Mouse (Mus musculus) cerebellum, postnatal 10 days (tissue): Measurements from ENCODE around the gene Anapc13.
A peak's percentile ranks its signal among the peaks of the same experiment; 100 is the strongest.

Experiments used
- DNase-seq, 2 experiments: peaks; one replicate each; pipeline ENCODE4 v3.0.0; 2021; ENCODE audit warnings: mixed read lengths in 2 of 2

The Anapc13 gene

GRCm38 (mm10) chr9:102625983-102626838 lies at the start of gene Anapc13, which contains the start of gene Cep63:
Gene Anapc13, plus strand, starts transcription at chr9:102626296.
Gene Cep63, minus strand, starts transcription at chr9:102626534.
- peak; percentile 100 for DNase-seq

GRCm38 (mm10) chr9:102577480-102577879 lies 48.6 kb upstream of the Anapc13 start:
- DNase-seq, result no peak

- DNase-seq, result no peak
These were observed 44.1 kb upstream of the Anapc13 start for GRCm38 (mm10) chr9:102581921-102582469.

- no peak for DNase-seq
These were observed 38.7 kb upstream of the Anapc13 start for GRCm38 (mm10) chr9:102587347-102587746.

- no peak for DNase-seq
These were observed 31.3 kb upstream of the Anapc13 start for GRCm38 (mm10) chr9:102594667-102595393.

- no peak for DNase-seq
These were observed 30.2 kb upstream of the Anapc13 start for GRCm38 (mm10) chr9:102595662-102596436.

- DNase-seq, result no peak
These were observed 24.9 kb upstream of the Anapc13 start for GRCm38 (mm10) chr9:102601187-102601586.

- no peak for DNase-seq
These were observed 24.4 kb upstream of the Anapc13 start for GRCm38 (mm10) chr9:102601666-102602065.

GRCm38 (mm10) chr9:102605162-102605561 lies 20.9 kb upstream of the Anapc13 start:
- DNase-seq, result no peak

GRCm38 (mm10) chr9:102607471-102607870 lies 18.6 kb upstream of the Anapc13 start:
- peak in 1 of 2 experiments; percentile 39 for DNase-seq

GRCm38 (mm10) chr9:102609221-102609620 lies 16.9 kb upstream of the Anapc13 start:
- DNase-seq, result peak in 1 of 2 experiments; percentile 33

- no peak for DNase-seq
These were observed 11.0 kb upstream of the Anapc13 start for GRCm38 (mm10) chr9:102615071-102615470.

GRCm38 (mm10) chr9:102616267-102616666 lies 9.8 kb upstream of the Anapc13 start:
- DNase-seq, result no peak

GRCm38 (mm10) chr9:102621385-102621784 lies 4.7 kb upstream of the Anapc13 start:
- DNase-seq, result no peak

- peak; percentile 71 to 78 for DNase-seq
These were observed 3.8 kb upstream of the Anapc13 start for GRCm38 (mm10) chr9:102622192-102622857.

- no peak for DNase-seq
These were observed 3.2 kb upstream of the Anapc13 start for GRCm38 (mm10) chr9:102622876-102623275.

- no peak for DNase-seq
These were observed 2.5 kb upstream of the Anapc13 start for GRCm38 (mm10) chr9:102623581-102623980.

- peak in 1 of 2 experiments; percentile 79 for DNase-seq
These were observed 604 bp upstream of the Anapc13 start for GRCm38 (mm10) chr9:102625401-102625982.

- peak in 1 of 2 experiments; percentile 34 for DNase-seq
These were observed 736 bp downstream of the Anapc13 start for GRCm38 (mm10) chr9:102626839-102627225.

- peak; percentile 40 to 45 for DNase-seq
These were observed 1.3 kb downstream of the Anapc13 start for GRCm38 (mm10) chr9:102627442-102627841.

- DNase-seq, result no peak
These were observed 3.0 kb downstream of the Anapc13 start for GRCm38 (mm10) chr9:102629052-102629451.
